Mouse (Mus musculus) MEL (cell line): Measurements from ENCODE around the gene Cpt1a.

Experiments
- MEF2A ChIP-seq: IDR thresholded peaks from 2 replicates; pipeline ENCODE4 v1.6.1; 2014; ENCODE audit warnings: low read depth, mild to moderate bottlenecking, inconsistent platforms, low read length, improper control_type of control experiment; ENCODE audit not compliant: poor library complexity, insufficient replicate concordance, severe bottlenecking; ENCODE audit errors: extremely low read depth
- ZMIZ1 ChIP-seq: IDR thresholded peaks from 2 replicates; pipeline ENCODE4 v1.6.1; 2012; ENCODE audit warnings: low read depth, mild to moderate bottlenecking, inconsistent platforms, low read length, improper control_type of control experiment, moderate library complexity

DNA sequence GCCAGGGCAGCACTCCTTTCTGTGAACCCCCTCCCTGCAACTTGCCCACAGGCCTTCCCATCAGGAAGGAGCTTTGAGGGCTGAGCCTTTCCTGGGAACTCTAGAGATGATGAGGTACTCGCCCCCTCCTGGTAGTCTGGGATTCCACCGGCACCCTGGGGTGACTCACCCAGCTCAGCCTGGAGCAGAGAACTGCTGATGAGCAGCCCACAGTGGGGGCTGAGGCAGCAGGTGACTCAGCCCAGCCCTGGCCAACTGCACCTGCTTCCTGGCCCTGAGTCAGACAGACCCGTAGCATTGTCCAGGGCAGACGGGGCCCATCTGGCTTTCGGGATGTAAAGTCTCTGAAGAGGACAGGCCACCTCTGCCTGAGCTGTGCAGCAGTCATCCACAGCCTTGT lies 97.1 kb downstream of the Cpt1a start:
- no peak for TF ChIP-seq ZMIZ1
- TF ChIP-seq MEF2A: no peak
